Mouse (Mus musculus) spleen, postnatal 36 days (tissue): Measurements from ENCODE around the gene Cilp.
"Not testable (repeated sequence)": the region's sequence is repeated elsewhere in the genome, so short reads cannot be mapped to it uniquely, and the experiment has no call there.

Source experiments
- DNase-seq, 2 experiments: peaks; one replicate each; pipeline ENCODE4 v3.0.0; 2022; ENCODE audit warnings: low spot score in 2 of 2, mixed read lengths in 1 of 2

Cilp gene

DNA sequence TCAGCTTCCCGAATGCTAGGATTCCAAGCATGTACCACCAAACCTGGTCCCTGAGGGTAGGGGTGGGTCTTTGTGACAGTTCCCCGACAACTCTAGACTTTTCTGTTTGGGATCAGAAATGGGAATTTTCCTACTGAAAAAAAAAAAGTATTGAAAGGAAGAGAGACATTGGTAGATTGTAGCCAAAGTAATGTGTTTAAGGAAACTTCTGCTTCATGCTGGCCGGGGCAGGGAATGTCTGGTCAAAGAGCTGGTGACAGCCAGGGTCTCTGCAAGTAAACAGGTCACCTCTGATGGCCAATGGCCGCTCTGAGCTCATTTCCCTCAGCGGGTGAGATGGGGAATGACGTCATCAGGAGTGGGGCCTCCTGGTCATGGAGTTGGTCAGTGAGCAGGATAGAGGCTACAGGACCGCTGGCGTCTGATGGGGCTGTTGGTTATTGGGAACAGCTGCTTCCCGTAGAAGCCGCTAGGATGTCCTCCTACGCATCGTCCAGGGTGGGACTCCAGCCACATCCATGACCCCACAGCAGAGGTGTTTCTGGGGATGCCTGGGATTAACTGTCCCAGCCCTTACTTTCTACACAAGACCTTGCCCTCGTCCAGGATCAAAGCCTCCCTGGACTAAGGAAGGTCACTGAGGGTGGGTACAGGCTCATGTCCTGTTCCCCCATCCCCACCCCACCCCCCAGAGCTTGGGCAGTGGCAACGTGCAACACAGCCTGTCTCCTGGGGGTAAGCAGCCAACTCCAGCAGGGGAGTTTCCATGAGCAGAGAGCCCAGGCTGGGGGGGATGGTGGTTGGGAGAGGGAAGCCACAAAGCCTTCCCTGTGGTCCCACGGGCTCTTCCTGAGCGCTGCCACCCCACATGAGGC, 17.2 kb upstream of the Cilp start:
- no peak for DNase-seq

GRCm38 (mm10) chr9:65248377-65248690, 16.6 kb upstream of the Cilp start:
- no peak for DNase-seq

DNA sequence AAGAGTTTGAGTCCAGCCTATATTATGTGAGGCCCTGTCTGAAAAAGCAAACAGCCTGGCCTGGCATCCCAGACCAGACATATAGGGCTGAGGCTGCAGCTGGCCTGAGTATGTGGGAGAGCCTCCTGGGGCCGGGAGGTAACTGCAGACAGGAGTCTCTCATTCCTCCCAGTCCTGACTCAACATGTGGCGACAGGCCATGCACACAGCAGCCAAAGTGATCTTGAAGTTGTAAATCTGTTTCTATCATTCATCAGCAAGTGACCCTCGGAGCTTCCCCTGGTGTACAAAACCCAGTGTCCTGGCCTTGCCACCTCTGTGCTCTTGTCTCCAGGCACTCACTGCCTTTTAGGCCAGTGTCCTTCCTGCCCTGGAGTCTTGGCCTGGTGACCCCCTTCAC, 13.0 kb upstream of the Cilp start:
- no peak for DNase-seq

DNA sequence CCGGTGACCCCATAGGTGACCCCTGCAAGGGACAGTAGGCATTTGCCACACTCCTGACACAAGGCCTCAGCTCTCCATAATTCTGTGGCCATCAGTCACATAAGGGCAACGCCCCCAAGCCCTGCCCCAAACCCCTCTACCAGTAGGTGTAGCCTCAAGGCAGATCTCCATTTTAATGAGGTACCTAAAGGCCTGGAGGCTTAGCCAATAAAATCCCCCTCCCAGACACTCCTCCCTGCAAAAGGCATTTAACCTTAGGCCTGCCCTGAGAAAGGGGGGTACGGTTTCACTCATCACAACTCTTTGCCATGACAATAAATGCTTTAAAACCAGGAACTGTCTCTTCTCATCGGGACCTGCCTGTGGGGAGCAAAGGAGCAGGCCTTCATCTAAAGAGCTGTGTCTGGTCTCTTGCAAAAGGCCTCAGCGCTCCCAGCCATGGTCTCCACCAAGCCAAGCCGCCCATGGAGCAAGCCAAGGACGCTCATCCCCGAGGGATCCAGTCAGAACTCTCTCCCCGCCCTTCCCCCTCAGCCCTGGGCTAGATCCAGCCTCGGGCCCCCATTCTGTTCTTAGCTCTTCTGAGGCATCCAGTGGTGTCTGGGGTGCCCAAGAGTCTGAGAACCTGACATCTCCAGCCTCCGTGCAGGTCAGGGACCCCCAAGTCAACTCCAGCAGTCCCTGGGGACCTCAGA, 8.9 kb upstream of the Cilp start:
- no peak for DNase-seq

DNA sequence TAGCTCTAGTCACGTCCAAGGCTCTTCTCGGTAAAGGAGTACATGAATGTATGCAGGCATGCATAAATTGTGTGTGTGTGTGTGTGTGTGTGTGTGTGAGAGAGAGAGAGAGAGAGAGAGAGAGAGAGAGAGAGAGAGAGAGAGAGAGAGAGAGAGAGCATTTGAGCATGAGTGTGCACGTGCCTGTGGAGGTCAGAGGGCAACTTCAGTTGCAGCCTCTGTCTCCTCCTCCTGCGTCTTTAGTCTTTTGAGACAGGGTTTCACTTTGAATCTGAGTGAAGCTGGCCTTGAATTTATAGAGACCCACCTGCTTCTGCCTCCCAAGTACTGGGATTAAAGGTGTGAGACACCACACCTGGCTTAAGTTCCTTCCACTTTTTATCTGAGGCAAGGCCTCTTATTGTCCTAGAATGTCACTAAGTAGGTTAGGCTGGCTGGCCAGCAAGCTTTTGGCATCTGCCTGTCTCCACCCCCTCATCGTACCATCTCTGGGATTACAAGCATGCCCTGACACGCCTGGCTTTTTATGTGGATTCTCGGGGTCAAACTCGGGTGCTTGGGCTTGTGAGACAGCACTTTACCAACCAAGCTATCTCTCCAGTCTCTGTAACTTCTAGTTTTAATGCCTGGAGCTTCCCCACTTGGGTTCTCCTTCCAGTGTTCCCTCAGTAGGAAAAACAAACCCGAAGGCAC, 7.6 kb upstream of the Cilp start:
- no peak for DNase-seq

DNA sequence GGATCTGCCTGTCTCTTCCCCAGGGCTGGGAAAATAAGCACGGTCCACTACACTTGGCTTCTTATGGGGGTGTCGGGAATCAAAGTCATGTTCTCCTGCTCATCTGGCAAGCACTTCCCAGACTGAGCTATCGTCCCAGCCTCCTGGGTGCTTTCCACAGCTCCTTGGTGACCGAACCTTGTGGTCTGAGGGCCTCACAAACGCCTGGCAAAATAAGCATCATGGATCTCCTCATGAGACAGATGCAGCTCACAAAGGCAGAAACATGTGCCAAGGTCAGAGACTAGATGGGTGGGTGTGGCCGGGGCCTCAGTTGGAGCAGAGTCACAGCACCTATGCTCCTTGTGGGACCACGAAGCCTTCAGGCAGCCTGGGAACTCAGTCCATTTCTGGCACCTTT, 5.6 kb upstream of the Cilp start:
- no peak for DNase-seq

DNA sequence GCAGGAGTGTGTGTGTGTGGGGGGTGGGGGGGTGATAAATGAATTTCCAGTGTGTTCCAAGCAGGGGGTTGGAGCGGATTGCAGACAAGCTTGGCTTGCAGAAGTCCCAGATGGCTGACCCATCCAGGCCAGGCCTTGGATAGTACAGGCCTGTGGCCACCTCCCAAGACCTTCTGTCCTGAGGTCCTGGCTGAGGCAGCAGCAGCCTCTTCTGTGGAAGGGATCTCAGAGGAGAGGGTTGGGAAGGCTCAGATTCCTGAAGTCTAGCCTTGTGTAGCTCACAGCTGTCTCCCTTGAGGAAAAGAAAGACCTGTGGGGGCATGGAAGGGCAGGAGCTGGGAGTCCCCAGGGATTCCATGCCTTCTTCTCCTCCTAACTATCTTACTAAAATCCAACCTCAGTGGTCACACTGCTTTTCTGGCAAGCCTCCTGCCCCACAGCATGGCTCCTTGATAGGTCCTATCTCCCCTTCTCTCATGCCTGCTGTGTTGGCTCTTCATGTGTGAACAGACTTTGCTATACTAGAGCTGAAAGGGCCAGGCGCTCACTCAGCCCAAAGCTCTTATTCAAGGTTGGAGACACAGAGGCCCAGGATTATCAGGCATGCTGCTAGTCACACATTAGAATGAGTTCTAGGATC, 3.3 kb upstream of the Cilp start:
- DNase-seq: no peak

GRCm38 (mm10) chr9:65262641-65263120, 2.3 kb upstream of the Cilp start:
- no peak for DNase-seq

GRCm38 (mm10) chr9:65267742-65268515, 2.9 kb downstream of the Cilp start:
- DNase-seq: no peak

GRCm38 (mm10) chr9:65273048-65273809, 8.2 kb downstream of the Cilp start:
- DNase-seq: no peak

- DNase-seq: no peak
Measured at GRCm38 (mm10) chr9:65273873-65274272, 8.9 kb downstream of the Cilp start.

DNA sequence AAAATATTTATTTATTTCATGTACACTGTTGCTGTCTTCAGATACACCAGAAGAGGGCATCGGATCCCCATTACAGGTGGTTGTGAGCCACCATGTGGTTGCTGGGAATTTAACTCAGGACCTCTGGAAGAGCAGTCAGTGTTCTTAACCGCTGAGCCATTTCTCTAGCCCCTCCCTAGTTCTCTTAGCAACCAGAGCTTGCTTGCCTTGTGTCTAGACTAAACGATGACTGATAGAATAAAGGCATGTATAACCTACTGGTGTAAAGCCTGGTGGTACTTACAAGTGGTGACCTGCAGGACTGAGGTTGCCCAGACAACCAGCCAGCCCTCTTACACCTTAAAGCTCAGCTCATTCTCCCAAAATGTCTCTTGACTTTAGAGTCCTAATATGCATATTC, 9.9 kb downstream of the Cilp start:
- DNase-seq: not testable (repeated sequence)

- no peak for DNase-seq
Measured at GRCm38 (mm10) chr9:65275810-65276530, 11.0 kb downstream of the Cilp start.

GRCm38 (mm10) chr9:65281536-65282151, 16.7 kb downstream of the Cilp start:
- DNase-seq: no peak

- peak; percentile 17 to 37 for DNase-seq
Measured at GRCm38 (mm10) chr9:65283301-65283700, 18.3 kb downstream of the Cilp start.

DNA sequence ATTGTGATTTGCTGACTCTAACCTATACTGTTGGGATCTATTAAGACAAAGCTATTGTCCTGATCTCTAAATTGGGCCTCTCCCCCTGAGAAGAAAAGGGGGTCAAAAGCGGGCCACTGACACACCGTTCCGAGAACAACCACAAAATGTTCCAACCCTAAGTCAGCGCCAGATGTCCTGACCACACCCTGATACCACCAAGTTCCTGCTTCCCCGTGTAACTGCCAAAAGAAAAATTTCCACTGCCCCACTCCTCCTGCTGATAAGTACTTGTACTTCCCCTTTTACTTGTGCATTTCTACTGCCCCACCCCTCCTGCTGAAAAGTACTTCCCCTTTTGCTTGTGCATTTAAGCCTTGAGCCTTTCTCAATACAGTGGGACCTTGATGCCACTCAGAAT, 23.3 kb downstream of the Cilp start:
- not testable (repeated sequence) for DNase-seq

DNA sequence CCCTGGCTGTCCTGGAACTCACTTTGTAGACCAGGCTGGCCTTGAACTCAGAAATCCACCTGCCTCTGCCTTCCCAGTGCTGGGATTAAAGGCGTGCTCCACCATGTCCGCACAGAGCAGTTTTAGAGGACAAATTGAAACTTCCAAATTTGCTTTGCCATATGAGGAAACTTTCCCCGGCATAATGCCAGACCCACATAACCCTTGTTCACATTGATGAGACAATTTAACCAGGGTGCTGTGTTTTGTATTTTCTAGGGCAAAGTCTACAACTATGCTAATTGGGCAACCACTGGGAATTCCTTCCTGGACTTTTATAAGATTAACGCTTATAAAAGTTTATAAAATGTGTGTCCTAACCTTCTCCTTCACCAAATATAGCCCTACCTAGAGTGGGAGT, 25.0 kb downstream of the Cilp start:
- no peak for DNase-seq

GRCm38 (mm10) chr9:65292421-65292820, 27.4 kb downstream of the Cilp start:
- no peak for DNase-seq

DNA sequence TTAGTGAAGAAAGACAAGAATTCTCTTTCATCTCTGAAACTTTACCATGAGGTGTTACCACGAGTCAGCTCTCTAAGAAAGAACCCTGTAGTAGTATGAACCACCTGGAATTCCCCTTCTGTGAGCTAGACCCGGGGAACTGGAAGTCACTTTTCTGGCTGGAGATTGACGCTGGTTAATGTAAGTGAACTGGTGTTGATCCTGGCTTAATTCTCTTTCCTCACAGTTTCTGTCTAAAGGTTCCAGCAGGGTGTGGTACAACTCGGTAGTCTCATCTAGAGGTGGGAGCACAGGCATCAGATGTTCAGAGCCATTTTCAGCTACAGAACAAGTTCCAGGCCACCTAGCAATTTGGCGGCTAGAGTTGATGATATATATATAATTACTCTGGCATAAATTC, 28.1 kb downstream of the Cilp start:
- DNase-seq: peak in 1 of 2 experiments; percentile 9
